Mouse (Mus musculus): ENCODE results near the gene Tdp2. TPM values are rescaled to one million over a fixed set of nuclear protein-coding genes. Genes with fewer than 3 reads are reported as not detected.

Tdp2 gene
- polyA plus RNA-seq, 1 experiment: 19.9 TPM

- H3K4me1 ChIP-seq (ENCODE audit: control insufficient read depth, insufficient read depth, insufficient read length, low read length): no peaks in the 10 kb centered on the region
- no peak overlapping the region for H3K4me3 ChIP-seq (ENCODE audit: insufficient read depth, low read depth, low read length)
- no peak overlapping the region for H3K27ac ChIP-seq (replicated peaks; ENCODE audit: low read depth, low read length)
These were observed 50.9 kb downstream of the Tdp2 start for GRCm38 (mm10) chr13:24882411-24882810.

GRCm38 (mm10) chr13:24889554-24889953 is 58.1 kb downstream of the Tdp2 start:
- no peak overlapping the region for H3K4me3 ChIP-seq (ENCODE audit: insufficient read depth, low read depth, low read length)
- H3K4me1 ChIP-seq (ENCODE audit: control insufficient read depth, insufficient read depth, insufficient read length, low read length): no peaks in the 10 kb centered on the region
- H3K27ac ChIP-seq (replicated peaks; ENCODE audit: low read depth, low read length): no peak overlapping the region

Other genes starting within 250 kb of the Tdp2 start
- gene Ripor2, start 249.5 kb upstream of the Tdp2 start, polyA plus RNA-seq (2012; ENCODE audit: insufficient read depth, insufficient read length, missing spikeins): 3.8 and 7.8 TPM in 2 replicates
- gene Armh2, start 90.4 kb upstream of the Tdp2 start, polyA plus RNA-seq (2012; ENCODE audit: insufficient read depth, insufficient read length, missing spikeins): not detected in 2 replicates
- gene Gmnn, start 69.8 kb upstream of the Tdp2 start, polyA plus RNA-seq (2012; ENCODE audit: insufficient read depth, insufficient read length, missing spikeins): 52.2 and 53.3 TPM in 2 replicates
- gene BC005537, start 30.0 kb upstream of the Tdp2 start, polyA plus RNA-seq (2012; ENCODE audit: insufficient read depth, insufficient read length, missing spikeins): 60.6 and 80.2 TPM in 2 replicates
- 452 and 487 TPM in 2 replicates for gene Acot13, start 139 bp upstream of the Tdp2 start, polyA plus RNA-seq (2012; ENCODE audit: insufficient read depth, insufficient read length, missing spikeins)
- gene D130043K22Rik, start 13.5 kb downstream of the Tdp2 start, polyA plus RNA-seq (2012; ENCODE audit: insufficient read depth, insufficient read length, missing spikeins): not detected in 2 replicates
- gene Aldh5a1, start 106.0 kb downstream of the Tdp2 start, polyA plus RNA-seq (2012; ENCODE audit: insufficient read depth, insufficient read length, missing spikeins): 16.3 and 18.4 TPM in 2 replicates
- 2.2 and 6.7 TPM in 2 replicates for gene Gpld1, start 111.5 kb downstream of the Tdp2 start, polyA plus RNA-seq (2012; ENCODE audit: insufficient read depth, insufficient read length, missing spikeins)
- gene Mrs2, start 188.7 kb downstream of the Tdp2 start, polyA plus RNA-seq (2012; ENCODE audit: insufficient read depth, insufficient read length, missing spikeins): 35.9 and 46.7 TPM in 2 replicates
- gene Dcdc2a, start 224.3 kb downstream of the Tdp2 start, polyA plus RNA-seq (2012; ENCODE audit: insufficient read depth, insufficient read length, missing spikeins): not detected in 2 replicates